Mouse (Mus musculus) urinary bladder, postnatal 25 days (tissue): ENCODE data around the gene Eif3a.

Experiments
- DNase-seq: peaks from one replicate; pipeline ENCODE4 v3.0.0; 2022; ENCODE audit warnings: low spot score

Gene Eif3a

DNA sequence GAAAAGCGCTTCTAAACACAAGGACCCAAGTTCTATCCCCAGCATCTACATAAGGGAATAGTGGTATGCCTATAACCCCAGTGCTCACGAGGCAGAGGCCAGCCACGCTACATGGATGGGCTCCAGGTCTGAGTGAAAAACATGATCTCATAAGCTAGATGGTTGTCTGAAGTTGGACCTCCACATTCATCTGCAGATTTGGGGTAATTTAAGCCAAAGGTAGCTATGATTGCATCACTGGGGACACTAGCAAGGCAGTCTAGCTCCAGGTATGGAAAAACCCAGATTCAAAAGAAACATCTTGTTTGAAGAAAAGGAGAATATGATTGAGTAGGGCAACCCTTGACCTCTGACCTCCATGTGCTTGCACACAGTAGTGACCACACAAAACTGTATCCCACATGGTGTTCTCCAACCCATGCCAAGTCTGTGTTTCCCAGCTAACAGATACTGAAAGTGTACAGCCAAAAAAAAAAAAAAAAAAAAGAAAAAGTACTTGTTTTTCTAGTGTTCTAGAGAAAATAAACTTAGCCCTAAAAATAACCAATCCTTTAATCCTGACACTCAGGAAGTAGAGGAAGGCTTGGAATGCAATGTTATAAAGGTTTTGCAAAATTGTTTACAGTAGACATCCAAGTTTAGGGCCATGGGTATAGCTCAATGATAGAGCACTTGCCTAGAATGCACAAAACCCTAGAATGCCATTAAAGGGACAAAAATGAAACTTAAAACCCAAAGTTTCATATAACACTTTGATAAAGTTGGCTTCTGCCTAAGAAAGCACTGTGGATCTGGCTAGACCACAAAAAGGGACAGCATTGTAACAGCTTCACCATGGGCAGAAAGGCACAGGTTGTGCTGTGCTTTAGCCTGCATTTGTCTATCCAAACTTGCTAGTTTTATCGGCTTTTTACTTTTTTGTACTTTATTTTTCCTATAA, 31.3 kb downstream of the Eif3a start:
- DNase-seq: no peak

GRCm38 (mm10) chr19:60757099-60757785, 33.2 kb downstream of the Eif3a start:
- DNase-seq: no peak

- DNase-seq: peak; percentile 15
These were observed 34.0 kb downstream of the Eif3a start for GRCm38 (mm10) chr19:60756192-60757098.

- DNase-seq: peak; percentile 81
These were observed 34.8 kb downstream of the Eif3a start, which contains the start of gene Nanos1 for GRCm38 (mm10) chr19:60755438-60756191. Gene Nanos1, plus strand, starts transcription at chr19:60755987.

GRCm38 (mm10) chr19:60747801-60748200, 42.7 kb downstream of the Eif3a start:
- DNase-seq: no peak

DNA sequence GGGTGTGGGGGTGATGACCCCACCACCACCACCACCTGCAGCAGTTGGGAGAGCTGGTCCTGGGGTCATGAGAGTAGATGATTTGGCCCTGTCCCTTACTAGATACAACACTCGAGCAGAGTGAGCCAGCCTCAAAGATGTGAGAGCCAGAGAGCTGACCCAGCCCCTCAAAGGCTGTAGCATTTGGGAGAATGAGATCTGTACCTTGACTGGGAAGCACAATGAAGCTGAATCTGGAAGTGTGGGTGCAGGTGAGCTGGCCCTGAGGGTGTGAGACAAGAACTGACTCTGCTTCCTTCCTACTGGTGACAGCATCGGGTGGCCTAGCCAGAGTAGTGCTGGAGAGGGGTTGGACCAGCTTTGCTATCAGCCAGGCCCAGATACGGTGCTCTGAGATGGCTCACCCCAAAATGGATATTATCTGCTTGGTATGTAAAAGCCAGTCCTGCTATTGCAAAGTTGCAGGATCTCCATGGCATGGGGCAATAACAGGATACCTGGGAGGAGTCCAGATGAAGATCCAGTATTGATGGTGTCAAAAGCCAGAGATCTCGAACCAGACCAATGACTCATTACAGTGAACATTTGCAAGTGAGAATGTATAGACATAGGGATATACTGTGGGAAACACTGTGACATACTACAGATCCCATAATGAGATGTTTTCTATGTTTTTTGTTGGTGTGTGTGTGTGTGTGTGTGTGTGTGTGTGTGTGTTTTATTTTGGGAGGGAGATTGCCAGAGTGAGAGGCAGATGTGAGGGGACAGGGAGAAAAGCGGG, 46.5 kb downstream of the Eif3a start:
- DNase-seq: no peak

GRCm38 (mm10) chr19:60740560-60740959, 49.9 kb downstream of the Eif3a start:
- DNase-seq: no peak

- no peak for DNase-seq
These were observed 58.5 kb downstream of the Eif3a start for GRCm38 (mm10) chr19:60731966-60732365.

DNA sequence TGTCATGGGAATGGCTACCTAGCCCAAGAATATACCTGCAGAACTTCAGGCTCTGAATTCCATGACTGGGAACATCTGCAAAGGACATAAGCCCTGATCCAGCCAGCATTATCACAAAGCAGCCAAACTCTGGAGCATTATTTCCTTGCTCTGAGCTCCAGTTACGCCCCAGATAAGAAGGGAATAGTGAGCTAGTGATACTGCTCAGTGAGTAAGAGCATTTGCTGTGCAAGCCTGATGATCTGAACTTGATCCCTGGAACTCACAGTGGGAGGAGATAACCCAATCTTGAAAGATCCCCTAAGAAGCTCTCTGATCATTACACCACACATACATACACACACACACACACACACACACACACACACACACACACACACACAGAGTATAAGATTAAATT, 59.2 kb downstream of the Eif3a start:
- DNase-seq: no peak

DNA sequence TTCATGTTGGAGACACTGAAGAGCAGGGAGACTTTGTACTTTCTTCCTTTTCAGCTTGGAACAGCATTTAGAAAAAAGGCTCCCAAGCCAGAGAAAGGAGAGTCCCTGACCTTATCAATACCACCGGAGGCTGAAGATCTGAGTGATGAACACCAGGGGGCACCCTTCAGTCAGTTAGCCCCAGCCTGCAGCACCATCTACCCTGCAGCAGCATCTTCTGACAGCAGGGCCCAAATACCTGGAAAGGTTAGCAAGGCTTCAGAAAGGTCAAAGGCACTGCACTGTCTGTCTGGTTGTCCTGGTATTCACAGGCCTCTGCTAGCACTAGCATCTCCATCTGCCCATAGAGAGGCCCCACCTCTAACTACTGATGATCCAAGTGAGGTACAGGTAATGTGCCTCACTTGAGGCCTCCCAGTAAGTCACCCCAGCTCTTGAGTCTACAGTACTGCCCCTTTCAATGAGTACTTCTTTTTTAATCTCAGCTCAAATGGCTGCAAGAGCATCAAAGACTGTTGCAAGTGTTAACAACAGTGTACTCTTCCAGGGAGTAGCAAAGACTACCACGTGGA, 60.1 kb downstream of the Eif3a start:
- DNase-seq: peak; percentile 6

- no peak for DNase-seq
These were observed 74.1 kb downstream of the Eif3a start for GRCm38 (mm10) chr19:60716381-60716780.

- no peak for DNase-seq
These were observed 77.9 kb downstream of the Eif3a start for GRCm38 (mm10) chr19:60712577-60712976.
